ENCODE assay signal across 8 mouse cellular contexts in the genomic region with DNA sequence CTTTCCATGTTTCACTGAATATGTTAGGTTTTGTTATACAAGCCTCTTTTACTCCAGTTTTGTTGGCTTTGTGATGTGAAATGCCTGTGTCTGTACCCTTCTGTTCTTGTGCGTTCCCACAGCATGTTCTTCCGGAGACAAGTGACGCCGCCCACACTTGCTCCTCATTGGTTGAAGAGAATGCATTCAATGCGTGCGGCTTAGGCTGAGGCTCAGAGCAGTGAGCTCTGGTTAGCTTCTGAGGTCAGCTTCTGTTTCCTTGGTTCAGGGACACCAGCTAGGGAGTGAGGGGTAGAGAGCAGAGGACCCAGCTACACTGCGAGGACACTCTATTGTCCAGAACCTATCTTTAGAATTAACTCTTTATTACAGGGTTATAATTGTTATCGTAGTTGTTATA. TPM values are rescaled to one million over a fixed set of nuclear protein-coding genes. Genes with fewer than 3 reads are reported as not detected.
A peak's percentile ranks its signal among the peaks of the same experiment; 100 is the strongest.
DNase-seq lines count a peak whose midpoint lies in the region; ATAC-seq lines count a peak whose summit lies in the region.

No protein-coding gene starts in this region.

- H3K9me3 ChIP-seq in heart, embryonic 14.5 days (ENCODE audit: control insufficient read depth, low read length) = no peaks in the 10 kb centered on the region
- H3K9me3 ChIP-seq in kidney, embryonic 15.5 days (replicated peaks) = no peaks in the 10 kb centered on the region
- no peaks in the 10 kb centered on the region for H3K9me3 ChIP-seq in limb, embryonic 13.5 days
- H3K9me3 ChIP-seq in midbrain, embryonic 16.5 days (replicated peaks; ENCODE audit: control insufficient read depth, low read length, poor library complexity, severe bottlenecking) = no peaks in the 10 kb centered on the region

- peak; percentile 66; the same call in 1 of the 2 replicates for ATAC-seq in heart, embryonic 14.5 days (ENCODE audit: insufficient number of reproducible peaks, insufficient read depth, low FRiP score, low read depth)
- ATAC-seq in kidney, embryonic 15.5 days (replicated peaks; ENCODE audit: low FRiP score) = peak; percentile 76; the same call in 1 of the 2 replicates
- peak; percentile 80 for ATAC-seq in limb, embryonic 13.5 days (ENCODE audit: low FRiP score, low read depth)
- peak; percentile 88; the same call in 1 of the 2 replicates for ATAC-seq in midbrain, embryonic 16.5 days

- no peak overlapping the region for H3K27ac ChIP-seq in heart, embryonic 14.5 days (replicated peaks in 1 of 2; ENCODE audit: control insufficient read depth in 1 of 2, insufficient read depth in 1 of 2, low read depth in 2 of 2, low read length in 2 of 2)
- H3K27ac ChIP-seq in kidney, embryonic 15.5 days = no peak overlapping the region
- no peak overlapping the region for H3K27ac ChIP-seq in limb, embryonic 13.5 days
- H3K27ac ChIP-seq in midbrain, embryonic 16.5 days (ENCODE audit: low read length) = no peak overlapping the region

- no peak overlapping the region for H3K4me2 ChIP-seq in heart, embryonic 14.5 days (ENCODE audit: low read length)
- H3K4me2 ChIP-seq in kidney, embryonic 15.5 days = no peak overlapping the region
- no peak overlapping the region for H3K4me2 ChIP-seq in limb, embryonic 13.5 days (replicated peaks)
- no peak overlapping the region for H3K4me2 ChIP-seq in midbrain, embryonic 16.5 days (ENCODE audit: low read length)

- 16% methylated on average over 8 of the region's 8 CpGs for WGBS in heart, embryonic 14.5 days
- 15% methylated on average over 8 of the region's 8 CpGs for WGBS in kidney, embryonic 15.5 days
- 17% methylated on average over 8 of the region's 8 CpGs for WGBS in limb, embryonic 13.5 days
- 13% methylated on average over 8 of the region's 8 CpGs for WGBS in midbrain, embryonic 16.5 days

- H3K4me3 ChIP-seq in heart, embryonic 14.5 days (ENCODE audit: control insufficient read depth in 1 of 2, insufficient read depth in 1 of 2, low read depth in 1 of 2, low read length in 2 of 2) = no peak overlapping the region
- no peak overlapping the region for H3K4me3 ChIP-seq in kidney, embryonic 15.5 days (replicated peaks)
- no peak overlapping the region for H3K4me3 ChIP-seq in limb, embryonic 13.5 days
- H3K4me3 ChIP-seq in midbrain, embryonic 16.5 days (ENCODE audit: low read depth, low read length) = no peak overlapping the region

- no peak overlapping the region for H3K9ac ChIP-seq in heart, embryonic 14.5 days (ENCODE audit: low read length)
- no peak overlapping the region for H3K9ac ChIP-seq in kidney, embryonic 15.5 days
- H3K9ac ChIP-seq in limb, embryonic 13.5 days = no peak overlapping the region
- no peak overlapping the region for H3K9ac ChIP-seq in midbrain, embryonic 16.5 days (ENCODE audit: low read depth, low read length)

- peaks cover 2 to 3% of the 10 kb centered on the region in 2 experiments; a peak in 2 of 4 replicates for H3K4me1 ChIP-seq in heart, embryonic 14.5 days (ENCODE audit: control insufficient read depth in 2 of 2, insufficient read depth in 2 of 2, low read length in 2 of 2)
- peaks cover 6% of the 10 kb centered on the region for H3K4me1 ChIP-seq in kidney, embryonic 15.5 days
- no peaks in the 10 kb centered on the region for H3K4me1 ChIP-seq in limb, embryonic 13.5 days
- 0 out of 2 replicates have a peak, but pooled peaks cover 2% of the 10 kb centered on the region for H3K4me1 ChIP-seq in midbrain, embryonic 16.5 days (ENCODE audit: control insufficient read depth, insufficient read depth, low read length)

- DNase-seq in urinary bladder, postnatal 14 days (ENCODE audit: low spot score) = peak; percentile 79
- no peak for DNase-seq in urinary bladder, postnatal 10 days (ENCODE audit: low spot score)
- DNase-seq in fibroblast of lung, adult 2 months (ENCODE audit: low read depth) = peak; percentile 44
- DNase-seq in spleen, postnatal 10 days (ENCODE audit: low spot score in 2 of 2) = peak; percentile 58 to 86

- no peaks in the 10 kb centered on the region for H3K36me3 ChIP-seq in heart, embryonic 14.5 days (ENCODE audit: control insufficient read depth, insufficient read depth, low read length)
- no peaks in the 10 kb centered on the region for H3K36me3 ChIP-seq in kidney, embryonic 15.5 days
- no peaks in the 10 kb centered on the region for H3K36me3 ChIP-seq in limb, embryonic 13.5 days
- H3K36me3 ChIP-seq in midbrain, embryonic 16.5 days (ENCODE audit: control insufficient read depth, insufficient read depth, low read length) = no peaks in the 10 kb centered on the region

- no peaks in the 10 kb centered on the region for H3K27me3 ChIP-seq in heart, embryonic 14.5 days (ENCODE audit: control insufficient read depth, insufficient read depth, low read length)
- H3K27me3 ChIP-seq in kidney, embryonic 15.5 days = peaks cover 2% of the 10 kb centered on the region; the same call in 1 of the 2 replicates
- no peaks in the 10 kb centered on the region for H3K27me3 ChIP-seq in limb, embryonic 13.5 days
- no peaks in the 10 kb centered on the region for H3K27me3 ChIP-seq in midbrain, embryonic 16.5 days (ENCODE audit: control insufficient read depth, insufficient read depth, low read depth, low read length)

RNA-seq across cellular contexts. Expression of a gene that starts 4.0 kb away (rescaled TPM):
- polyA plus RNA-seq in heart, embryonic 14.5 days (2014; fragmentation: Nextera tagmentation; extraction: Ambion mirVana) = 1.2 and 2.5 TPM in 2 replicates
- polyA plus RNA-seq in kidney, embryonic 15.5 days (2015; fragmentation: Nextera tagmentation; extraction: Ambion mirVana) = 2.1 and 2.3 TPM in 2 replicates
- polyA plus RNA-seq in limb, embryonic 13.5 days (2015; fragmentation: Nextera tagmentation; extraction: Ambion mirVana) = 2.2 and 2.6 TPM in 2 replicates
- 0.44 TPM in 1 of 2 replicates, not detected in the other for polyA plus RNA-seq in midbrain, embryonic 16.5 days (2015; fragmentation: Nextera tagmentation; extraction: Ambion mirVana)

RNA-seq across cellular contexts. Expression of a gene that starts 14.1 kb away (rescaled TPM):
- 2.6 and 3.0 TPM in 2 replicates for polyA plus RNA-seq in heart, embryonic 14.5 days (2014; fragmentation: Nextera tagmentation; extraction: Ambion mirVana)
- 6.2 and 6.9 TPM in 2 replicates for polyA plus RNA-seq in kidney, embryonic 15.5 days (2015; fragmentation: Nextera tagmentation; extraction: Ambion mirVana)
- 2.6 and 2.9 TPM in 2 replicates for polyA plus RNA-seq in limb, embryonic 13.5 days (2015; fragmentation: Nextera tagmentation; extraction: Ambion mirVana)
- polyA plus RNA-seq in midbrain, embryonic 16.5 days (2015; fragmentation: Nextera tagmentation; extraction: Ambion mirVana) = 1.9 and 2.8 TPM in 2 replicates

RNA-seq across cellular contexts. Expression of a gene that starts 33.9 kb away (rescaled TPM):
- not detected in 2 replicates for polyA plus RNA-seq in heart, embryonic 14.5 days (2014; fragmentation: Nextera tagmentation; extraction: Ambion mirVana)
- not detected in 2 replicates for polyA plus RNA-seq in kidney, embryonic 15.5 days (2015; fragmentation: Nextera tagmentation; extraction: Ambion mirVana)
- not detected in 2 replicates for polyA plus RNA-seq in limb, embryonic 13.5 days (2015; fragmentation: Nextera tagmentation; extraction: Ambion mirVana)
- polyA plus RNA-seq in midbrain, embryonic 16.5 days (2015; fragmentation: Nextera tagmentation; extraction: Ambion mirVana) = 0.09 and 0.29 TPM in 2 replicates

RNA-seq across cellular contexts. Expression of a gene that starts 34.1 kb away (rescaled TPM):
- 7.0 and 10.0 TPM in 2 replicates for polyA plus RNA-seq in heart, embryonic 14.5 days (2014; fragmentation: Nextera tagmentation; extraction: Ambion mirVana)
- 23.3 and 27.5 TPM in 2 replicates for polyA plus RNA-seq in kidney, embryonic 15.5 days (2015; fragmentation: Nextera tagmentation; extraction: Ambion mirVana)
- 2.9 and 4.2 TPM in 2 replicates for polyA plus RNA-seq in limb, embryonic 13.5 days (2015; fragmentation: Nextera tagmentation; extraction: Ambion mirVana)
- polyA plus RNA-seq in midbrain, embryonic 16.5 days (2015; fragmentation: Nextera tagmentation; extraction: Ambion mirVana) = 1.1 TPM in 2 replicates

RNA-seq across cellular contexts. Expression of a gene that starts 52.9 kb away (rescaled TPM):
- not detected in 2 replicates for polyA plus RNA-seq in heart, embryonic 14.5 days (2014; fragmentation: Nextera tagmentation; extraction: Ambion mirVana)
- 0.13 TPM in 1 of 2 replicates, not detected in the other for polyA plus RNA-seq in kidney, embryonic 15.5 days (2015; fragmentation: Nextera tagmentation; extraction: Ambion mirVana)
- not detected in 2 replicates for polyA plus RNA-seq in limb, embryonic 13.5 days (2015; fragmentation: Nextera tagmentation; extraction: Ambion mirVana)
- 0.40 TPM in 1 of 2 replicates, not detected in the other for polyA plus RNA-seq in midbrain, embryonic 16.5 days (2015; fragmentation: Nextera tagmentation; extraction: Ambion mirVana)
